Comparison of ENCODE assay signal across 26 mouse cellular contexts in genomic region chr5:39252206-39252605, GRCm38 (mm10).
"Had no signal": no experiment of that assay in that cellular context is flagged by ENCODE, and none has a peak within 500 bp of the region (broad histone marks: within the 10 kb centered on the region; RNA-seq: fewer than 3 reads in every experiment).

No protein-coding gene starts in this region.

- H3K27me3 ChIP-seq: heart, embryonic 12.5 days; hindbrain, embryonic 12.5 days; intestine, embryonic 15.5 days; limb, embryonic 12.5 days; liver, embryonic 12.5 days had no signal

- H3K9ac ChIP-seq: heart, embryonic 12.5 days; hindbrain, embryonic 12.5 days; hindbrain, embryonic 14.5 days; intestine, embryonic 15.5 days; limb, embryonic 12.5 days; liver, embryonic 12.5 days; liver, embryonic 14.5 days had no signal

- H3K4me1 ChIP-seq: hindbrain, embryonic 10.5 days; hindbrain, embryonic 12.5 days; intestine, embryonic 15.5 days; limb, embryonic 10.5 days; limb, embryonic 12.5 days; liver, embryonic 12.5 days had no signal

- DNase-seq: gastrocnemius, adult 2 months; gastrocnemius, postnatal 10 days; gastrocnemius, postnatal 25 days; heart, adult 2 months; heart, postnatal 10 days; heart, postnatal 4 days; kidney, adult 18-20 months; kidney, adult 8-10 months; kidney, postnatal 10 days; kidney, postnatal 25 days; kidney, postnatal 4 days; liver had no signal

- H3K4me2 ChIP-seq: heart, embryonic 12.5 days; hindbrain, embryonic 12.5 days; hindbrain, embryonic 14.5 days; intestine, embryonic 15.5 days; limb, embryonic 12.5 days; liver, embryonic 12.5 days had no signal

- H3K36me3 ChIP-seq: heart, embryonic 12.5 days; hindbrain, embryonic 10.5 days; hindbrain, embryonic 12.5 days; intestine, embryonic 15.5 days; limb, embryonic 10.5 days; limb, embryonic 12.5 days; liver, embryonic 12.5 days had no signal

- H3K4me3 ChIP-seq: gastrocnemius, adult 2 months; heart, adult 2 months; heart, embryonic 12.5 days; hindbrain, embryonic 10.5 days; hindbrain, embryonic 12.5 days; intestine, embryonic 15.5 days; layer of hippocampus, adult 2 months; left cerebral cortex, adult 2 months; limb, embryonic 10.5 days; limb, embryonic 12.5 days; liver, embryonic 12.5 days had no signal

- H3K27ac ChIP-seq: gastrocnemius, adult 2 months; heart, adult 2 months; hindbrain, embryonic 10.5 days; hindbrain, embryonic 12.5 days; hindbrain, embryonic 14.5 days; intestine, embryonic 15.5 days; layer of hippocampus, adult 2 months; left cerebral cortex, adult 2 months; limb, embryonic 10.5 days; limb, embryonic 12.5 days; liver, embryonic 12.5 days; liver, embryonic 14.5 days had no signal

- H3K9me3 ChIP-seq: heart, embryonic 12.5 days; hindbrain, embryonic 10.5 days; hindbrain, embryonic 12.5 days; intestine, embryonic 15.5 days; limb, embryonic 10.5 days; limb, embryonic 12.5 days; liver, embryonic 12.5 days had no signal

- ATAC-seq: hindbrain, embryonic 16.5 days; inflammation-experienced regulatory T-cells, adult 6 months; intestine, embryonic 15.5 days; intestine, postnatal 0 days; liver, embryonic 12.5 days had no signal
